Mouse (Mus musculus): Measurements from ENCODE around the gene Pla2g2c.
A peak's percentile ranks its signal among the peaks of the same experiment; 100 is the strongest.

Gene Pla2g2c

GRCm38 (mm10) chr4:138753608-138754007 is 29.0 kb downstream of the Pla2g2c start:
- DNase-seq: no peak

GRCm38 (mm10) chr4:138754432-138754831 is 29.8 kb downstream of the Pla2g2c start:
- no peak for DNase-seq

- no peak for DNase-seq
Measured at GRCm38 (mm10) chr4:138755439-138755838, 30.8 kb downstream of the Pla2g2c start.

GRCm38 (mm10) chr4:138755983-138756382 is 31.4 kb downstream of the Pla2g2c start:
- no peak for DNase-seq

- no peak for DNase-seq
Measured at GRCm38 (mm10) chr4:138757416-138757815, 32.8 kb downstream of the Pla2g2c start, which contains the start of gene Pla2g2f. Gene Pla2g2f (minus strand): TSS chr4:138757626.

- no peak for DNase-seq
Measured at GRCm38 (mm10) chr4:138762266-138762665, 37.7 kb downstream of the Pla2g2c start.

- no peak for DNase-seq
Measured at GRCm38 (mm10) chr4:138771970-138772369, 47.4 kb downstream of the Pla2g2c start.

- DNase-seq: no peak
Measured at GRCm38 (mm10) chr4:138772386-138772785, 47.8 kb downstream of the Pla2g2c start.

GRCm38 (mm10) chr4:138775435-138775834 is 50.8 kb downstream of the Pla2g2c start, which contains the start of gene Pla2g2d:
Gene Pla2g2d (plus strand): TSS chr4:138775735.
- no peak for DNase-seq

- no peak for DNase-seq
Measured at GRCm38 (mm10) chr4:138777417-138778407, 53.1 kb downstream of the Pla2g2c start.

GRCm38 (mm10) chr4:138780300-138780699 is 55.7 kb downstream of the Pla2g2c start:
- no peak for DNase-seq

- no peak for DNase-seq
Measured at GRCm38 (mm10) chr4:138782098-138782497, 57.5 kb downstream of the Pla2g2c start.

- no peak for DNase-seq
Measured at GRCm38 (mm10) chr4:138785721-138786120, 61.1 kb downstream of the Pla2g2c start.

GRCm38 (mm10) chr4:138786141-138786540 is 61.5 kb downstream of the Pla2g2c start:
- peak; percentile 64 for DNase-seq

- DNase-seq: no peak
Measured at GRCm38 (mm10) chr4:138788381-138788780, 63.8 kb downstream of the Pla2g2c start.

- DNase-seq: no peak
Measured at GRCm38 (mm10) chr4:138791452-138791851, 66.9 kb downstream of the Pla2g2c start.

GRCm38 (mm10) chr4:138792599-138792998 is 68.0 kb downstream of the Pla2g2c start:
- DNase-seq: peak; percentile 57

- DNase-seq: peak; percentile 68
Measured at GRCm38 (mm10) chr4:138793276-138793675, 68.7 kb downstream of the Pla2g2c start.

- DNase-seq: no peak
Measured at GRCm38 (mm10) chr4:138794344-138794743, 69.8 kb downstream of the Pla2g2c start.
